Mouse (Mus musculus) thymus, postnatal 0 days (tissue): ENCODE results near the gene Ttl. TPM values are rescaled to one million over a fixed set of nuclear protein-coding genes. Genes with fewer than 3 reads are reported as not detected.

Experiments used
- DNase-seq: peaks from one replicate; pipeline ENCODE4 v3.0.0-alpha.2; 2015; ENCODE audit warnings: low spot score
- polyA plus RNA-seq: library from polyadenylated mRNA; unstranded; fragments of >200 nt; fragmentation: Nextera tagmentation; extraction: Ambion mirVana; gene quantifications from 2 replicates; pipeline ENCODE4 v1.2.1, GENCODE M21; 2015

Gene Ttl
- polyA plus RNA-seq: 5.2 and 5.9 TPM in 2 replicates

GRCm38 (mm10) chr2:129065437-129066282 is at the start of gene Ttl:
Gene Ttl (plus strand): TSS chr2:129065942.
- DNase-seq: peak; percentile 76

GRCm38 (mm10) chr2:129020106-129020505 is 45.6 kb upstream of the Ttl start:
- no peak for DNase-seq

GRCm38 (mm10) chr2:129024820-129025219 is 40.9 kb upstream of the Ttl start:
- DNase-seq: no peak

DNA sequence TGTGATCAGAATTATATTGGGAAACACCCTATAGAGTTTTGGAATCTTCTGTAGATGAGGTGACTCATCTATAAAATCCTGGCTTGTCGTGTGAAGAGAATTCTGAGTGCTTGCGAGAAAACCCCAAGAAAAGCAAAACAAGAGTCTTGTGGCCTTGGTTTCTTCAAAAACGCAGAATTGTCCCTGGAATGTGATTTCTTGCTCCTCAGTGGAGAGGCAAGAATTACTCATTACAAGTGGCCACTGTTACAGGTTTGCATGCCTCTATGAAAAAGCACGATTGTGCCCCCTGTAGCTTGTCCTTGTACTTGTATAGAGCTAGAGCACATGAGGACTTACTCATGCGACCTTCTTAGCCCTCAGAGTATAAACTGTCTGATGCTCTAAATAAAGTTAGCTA is 30.4 kb upstream of the Ttl start:
- DNase-seq: no peak

DNA sequence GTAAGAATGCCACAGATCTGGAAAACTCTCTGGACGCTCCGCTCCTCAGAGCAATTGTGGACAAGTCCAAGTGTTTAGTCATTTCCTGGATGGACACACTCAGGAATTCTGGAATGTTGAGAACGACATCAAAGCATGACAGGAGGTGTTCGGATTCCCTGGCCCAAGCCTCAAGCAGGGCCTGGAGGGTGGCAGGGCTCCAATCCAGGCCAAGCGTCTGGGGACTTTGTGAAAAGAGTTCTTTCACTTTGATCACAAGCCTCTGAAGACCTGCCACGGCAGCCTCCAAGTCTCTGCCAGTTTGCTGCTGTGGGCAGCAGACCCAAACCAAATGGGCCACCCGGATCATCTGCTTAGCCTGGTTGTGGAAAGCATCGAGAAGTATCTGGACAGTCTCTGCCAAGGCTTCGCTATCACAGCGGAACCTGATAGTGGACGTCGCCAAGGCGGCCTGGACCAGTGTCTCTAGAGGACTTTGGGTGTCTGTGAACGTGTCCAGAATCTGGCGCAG is 27.3 kb upstream of the Ttl start:
- no peak for DNase-seq

GRCm38 (mm10) chr2:129038937-129039631 is 26.7 kb upstream of the Ttl start:
- peak; percentile 24 for DNase-seq

- DNase-seq: peak; percentile 36
Measured at GRCm38 (mm10) chr2:129040567-129040966, 25.2 kb upstream of the Ttl start.

DNA sequence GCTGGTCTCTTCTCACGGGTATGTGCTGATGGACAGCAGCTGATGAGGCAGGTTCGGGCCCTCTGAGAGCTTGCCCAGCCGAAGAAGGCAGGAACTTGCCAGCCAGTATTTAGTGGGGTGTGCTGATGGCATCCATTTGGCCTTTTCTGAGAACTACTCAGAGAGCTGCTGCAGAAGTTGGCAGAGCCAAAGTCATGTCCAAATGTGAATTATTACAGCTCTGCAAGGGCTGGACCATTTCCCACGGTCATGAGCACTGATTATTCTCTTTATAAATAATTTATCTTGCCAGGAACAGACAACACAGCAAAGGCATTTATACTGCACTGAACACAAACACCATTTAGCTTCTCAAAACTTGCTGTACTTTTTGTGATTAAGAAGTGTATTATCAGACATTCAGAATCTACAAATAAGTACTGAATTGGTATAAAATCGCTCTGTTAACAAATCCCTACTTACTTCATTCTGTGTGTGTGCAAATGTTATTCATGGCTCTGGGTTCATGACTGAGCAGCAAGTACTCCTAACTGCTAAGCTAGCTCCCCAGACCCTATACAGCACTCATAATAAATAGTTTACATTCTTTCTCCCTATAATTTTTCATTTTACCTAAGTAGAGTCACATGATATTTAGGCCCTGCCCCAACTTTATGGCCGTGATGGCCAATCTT is 19.4 kb upstream of the Ttl start:
- no peak for DNase-seq

DNA sequence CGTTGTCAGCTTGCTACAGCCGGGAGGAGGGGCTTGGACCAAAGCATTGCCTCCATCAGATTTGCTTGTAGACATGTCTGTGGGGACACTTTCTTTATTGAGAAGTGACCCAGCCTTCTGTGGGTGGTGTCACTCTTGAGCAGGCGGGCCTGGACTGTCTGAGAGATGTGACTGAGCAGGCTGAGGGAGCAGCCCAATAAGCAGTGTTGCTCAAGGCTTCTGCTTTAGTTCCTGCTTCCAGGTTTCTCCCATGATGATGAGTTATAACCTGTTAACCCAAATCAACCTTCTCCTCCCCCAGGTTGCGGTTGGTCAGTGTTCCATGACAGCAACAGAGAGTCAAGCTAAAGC is 18.9 kb upstream of the Ttl start:
- no peak for DNase-seq

DNA sequence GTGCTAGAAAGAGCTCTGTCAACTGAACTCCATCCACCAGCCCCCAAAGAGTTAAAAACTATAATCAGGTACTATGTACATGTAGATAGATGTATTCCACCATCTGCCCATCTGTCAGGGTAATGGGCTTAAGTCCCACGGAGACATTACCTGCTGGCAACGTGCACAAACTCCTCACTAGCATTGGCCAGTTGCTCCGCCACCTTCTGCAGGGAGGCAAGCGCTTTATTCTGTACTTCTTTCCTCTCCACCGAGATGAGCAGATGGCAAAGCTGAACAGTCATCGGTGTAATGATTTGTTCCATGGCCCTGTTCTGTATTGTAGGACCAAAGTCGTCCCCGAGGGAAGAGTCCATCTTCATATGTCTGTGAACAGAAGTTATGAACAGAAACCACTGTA is 17.9 kb upstream of the Ttl start, which contains the start of gene Vinac1:
Vinac1 (minus strand) TSS at position 362 of the 400 bp plus-strand sequence.
- DNase-seq: no peak

GRCm38 (mm10) chr2:129052451-129052983 is 13.2 kb upstream of the Ttl start:
- DNase-seq: no peak

DNA sequence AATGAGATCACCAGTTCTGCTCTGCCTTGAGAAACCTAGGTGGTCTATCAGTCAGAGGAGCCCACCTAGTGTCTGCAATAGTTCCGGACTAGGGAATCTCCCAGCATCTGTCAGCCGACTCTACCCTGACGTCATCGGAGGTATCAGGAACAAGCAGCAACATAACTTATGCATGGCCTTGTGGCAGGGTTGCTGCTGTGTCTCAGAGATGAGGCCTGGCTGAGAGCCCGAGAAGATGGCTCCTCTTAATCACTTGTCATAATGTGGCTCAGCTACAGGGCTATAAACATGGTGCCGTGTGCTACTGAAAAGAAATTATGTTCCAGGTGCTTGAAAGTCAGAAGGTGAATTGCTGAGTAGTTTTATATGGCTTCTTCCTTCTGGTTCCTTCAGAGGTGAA is 10.0 kb upstream of the Ttl start:
- DNase-seq: no peak

- DNase-seq: peak; percentile 37
Measured at GRCm38 (mm10) chr2:129056597-129056996, 9.1 kb upstream of the Ttl start.

DNA sequence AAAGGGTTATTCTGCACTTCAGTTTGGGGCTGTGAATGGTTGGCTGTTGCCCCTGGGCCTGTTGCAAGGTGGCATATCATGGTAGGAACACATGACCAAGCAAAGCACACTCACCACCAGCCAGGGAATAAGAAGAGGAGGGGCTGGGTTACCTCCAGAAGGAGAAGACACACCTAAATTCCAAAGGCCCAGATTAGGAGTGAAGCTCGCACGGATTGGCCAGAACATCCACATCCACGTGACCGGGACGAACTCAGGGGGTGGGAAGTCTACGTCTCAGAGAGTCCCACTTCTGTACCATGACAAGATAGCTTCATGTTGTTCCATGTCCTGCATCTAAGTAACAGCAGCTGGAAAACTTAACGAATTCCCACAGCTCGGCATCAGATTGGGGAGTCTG is 8.5 kb upstream of the Ttl start:
- DNase-seq: no peak

DNA sequence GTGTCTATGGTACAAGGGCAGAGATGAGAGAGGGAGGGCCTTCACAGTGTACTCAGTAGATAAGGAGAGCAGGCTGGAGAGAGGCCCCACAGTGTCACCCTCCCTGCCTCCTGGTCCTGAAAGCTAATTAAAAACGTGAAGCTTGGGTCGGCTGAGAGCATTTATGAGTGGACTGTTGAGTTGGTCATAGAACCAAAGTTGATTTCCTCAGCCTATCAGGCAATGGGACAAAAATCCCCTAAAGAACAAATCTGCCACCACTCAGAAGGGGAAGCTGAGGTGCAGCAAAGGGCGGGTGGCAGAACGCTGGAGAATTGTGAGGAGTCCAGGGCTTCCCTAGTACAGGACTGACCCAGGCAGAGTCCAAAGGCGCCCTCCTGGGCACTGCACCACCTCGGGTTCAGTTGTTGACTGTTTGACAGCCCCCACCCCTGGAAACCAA is 7.8 kb upstream of the Ttl start:
- no peak for DNase-seq

- no peak for DNase-seq
Measured at GRCm38 (mm10) chr2:129061456-129062059, 4.2 kb upstream of the Ttl start.

DNA sequence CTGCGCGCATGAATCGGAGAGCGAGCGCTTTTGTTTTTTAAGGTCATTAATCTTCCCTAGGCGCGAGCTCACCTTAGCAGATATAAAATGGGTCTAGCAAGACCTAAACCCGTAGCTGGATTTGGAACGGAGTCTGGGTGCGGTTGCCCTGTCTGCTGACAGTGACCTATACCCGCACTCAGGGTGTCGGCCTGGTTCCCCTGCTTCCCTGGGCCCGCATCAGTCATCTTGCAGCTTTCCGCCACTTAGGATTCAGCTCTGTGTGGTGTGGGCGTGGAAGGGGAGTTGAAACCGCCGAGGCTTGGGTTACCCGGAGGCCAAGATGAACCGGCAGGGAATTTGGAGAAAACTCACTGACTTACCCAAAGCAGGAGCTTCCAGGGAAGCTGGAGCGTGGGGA is 584 bp downstream of the Ttl start:
- peak; percentile 47 for DNase-seq

- no peak for DNase-seq
Measured at GRCm38 (mm10) chr2:129070296-129070695, 4.6 kb downstream of the Ttl start.

DNA sequence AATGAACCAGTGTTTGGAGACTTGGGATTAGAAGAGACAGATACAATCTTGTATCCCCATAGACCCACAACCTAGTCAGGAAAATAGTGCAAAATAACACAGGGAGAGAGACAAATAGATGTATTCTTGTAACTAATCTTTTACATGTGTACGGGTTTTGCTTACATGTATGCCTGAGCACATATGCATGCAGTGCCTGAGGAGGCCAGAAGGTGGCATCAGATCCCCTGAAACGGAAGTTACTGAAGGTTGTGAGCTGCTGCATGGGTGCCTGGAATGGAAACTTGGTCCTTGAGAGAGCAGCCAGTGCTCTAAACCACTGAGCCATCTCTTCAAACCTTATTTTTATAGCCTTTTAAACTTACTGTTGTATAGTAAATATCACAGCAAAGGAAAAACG is 12.6 kb downstream of the Ttl start:
- peak; percentile 27 for DNase-seq

DNA sequence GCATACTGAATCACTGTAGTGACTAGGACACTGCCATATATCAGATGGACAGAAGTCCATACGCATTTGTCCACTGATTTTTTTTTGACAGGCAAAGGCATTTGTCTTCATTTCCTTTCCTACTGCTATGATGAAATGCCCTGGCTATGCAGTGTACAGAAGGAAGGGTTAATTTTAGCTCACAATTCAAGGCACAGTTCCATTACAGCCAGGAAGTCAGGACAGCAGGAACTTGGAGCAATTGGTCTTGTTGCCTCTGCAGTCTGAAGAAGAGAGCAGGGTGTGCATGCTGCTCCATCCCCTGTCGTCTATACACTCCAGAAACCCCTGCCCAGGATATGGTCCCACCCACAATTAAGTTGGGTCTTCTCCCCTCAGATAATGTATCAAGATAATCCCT is 13.5 kb downstream of the Ttl start:
- no peak for DNase-seq

DNA sequence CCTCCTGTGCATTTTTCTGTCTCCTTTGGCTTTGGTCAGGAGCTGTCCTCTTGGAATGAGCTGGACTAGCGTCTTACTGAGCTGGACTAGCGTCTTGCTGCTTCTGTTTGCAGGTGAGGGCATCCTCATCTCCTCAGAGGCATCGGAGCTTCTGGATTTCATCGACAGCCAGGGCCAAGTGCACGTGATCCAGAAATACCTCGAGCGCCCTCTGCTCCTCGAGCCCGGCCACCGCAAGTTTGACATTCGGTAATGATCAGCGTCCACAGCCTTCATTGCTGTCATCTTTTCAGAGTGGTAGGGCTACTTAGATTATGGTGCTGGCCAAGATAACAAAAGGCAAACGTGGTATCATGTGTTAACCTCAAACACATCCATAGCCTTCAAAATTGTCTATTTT is 15.4 kb downstream of the Ttl start:
- DNase-seq: no peak
